Mouse (Mus musculus) WW6 (cell line): ENCODE results near the gene Gm5868.
"Not testable (repeated sequence)": the region's sequence is repeated elsewhere in the genome, so short reads cannot be mapped to it uniquely, and the experiment has no call there.

Experiments used
- DNase-seq: peaks from one replicate; pipeline ENCODE4 v3.0.0-alpha.2; 2013; ENCODE audit warnings: low read depth, low spot score

Gm5868 gene

GRCm38 (mm10) chr5:72587192-72587681 lies at the start of gene Gm5868:
Gene Gm5868, minus strand, starts transcription at chr5:72587551.
- DNase-seq = no peak

- DNase-seq = no peak
These were observed 49.2 kb upstream of the Gm5868 start for GRCm38 (mm10) chr5:72636576-72636975.

DNA sequence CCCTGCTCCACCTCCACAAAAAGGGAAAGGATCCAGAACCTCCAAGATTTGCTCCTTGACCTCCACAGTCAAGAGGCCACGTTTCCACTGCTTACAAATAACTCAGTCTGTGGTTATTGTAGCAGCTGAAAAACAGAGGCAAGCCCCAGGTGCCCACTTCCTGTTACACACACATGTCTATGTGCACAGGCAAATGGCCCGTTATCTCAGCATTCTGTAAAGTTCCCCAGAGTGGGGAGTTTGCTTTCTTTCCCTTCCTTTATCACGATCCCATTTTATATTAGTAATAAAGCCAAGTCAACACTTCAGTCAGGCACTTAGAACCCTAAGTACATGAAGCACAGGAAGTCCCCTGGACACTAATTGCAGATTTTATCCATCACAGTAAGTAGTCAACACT lies 48.8 kb upstream of the Gm5868 start:
- no peak for DNase-seq

DNA sequence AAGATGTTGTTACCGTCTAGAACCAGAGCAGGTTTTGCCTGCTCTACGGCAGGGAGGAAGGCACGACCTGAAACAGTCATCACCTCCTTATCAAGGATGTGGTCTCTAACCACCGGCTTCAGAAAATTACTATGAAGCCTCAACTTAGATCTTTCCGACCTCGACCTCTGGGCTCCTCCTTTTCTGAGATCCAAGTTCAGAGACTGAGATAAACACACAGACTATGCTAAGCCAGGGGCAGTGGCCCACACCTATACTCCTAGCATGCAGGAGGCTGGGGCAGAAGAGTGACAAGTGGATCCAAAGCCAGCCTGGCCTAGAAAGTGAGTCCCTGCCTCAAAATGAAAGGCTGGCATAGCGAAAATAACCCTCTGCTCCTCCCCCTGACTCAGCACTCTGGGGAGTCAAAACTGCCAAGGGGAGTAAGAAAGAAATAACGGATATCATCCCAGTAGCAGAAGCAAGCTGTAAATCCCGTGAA lies 47.5 kb upstream of the Gm5868 start:
- no peak for DNase-seq

DNA sequence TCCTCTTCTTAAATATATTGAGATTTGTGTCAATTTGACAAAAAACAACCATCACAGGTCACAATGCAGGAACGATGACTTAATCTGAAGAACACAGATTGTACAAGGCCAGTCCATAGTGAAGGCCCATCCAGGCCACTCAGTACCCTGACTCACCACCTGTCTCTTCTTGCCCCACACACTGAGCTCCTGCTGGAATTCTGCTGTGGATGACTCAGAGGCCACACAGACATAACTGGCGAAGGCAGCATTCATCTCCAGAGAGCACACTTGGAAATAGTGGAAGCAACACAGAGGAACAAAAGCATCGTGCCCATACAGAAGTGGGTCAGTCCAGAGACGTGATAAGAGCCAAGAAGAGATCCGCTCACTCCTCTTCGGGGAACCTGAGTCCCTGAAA lies 42.7 kb upstream of the Gm5868 start:
- no peak for DNase-seq

GRCm38 (mm10) chr5:72621022-72621421 lies 33.7 kb upstream of the Gm5868 start:
- no peak for DNase-seq

- no peak for DNase-seq
These were observed 30.1 kb upstream of the Gm5868 start for GRCm38 (mm10) chr5:72617413-72617812.

- no peak for DNase-seq
These were observed 15.8 kb upstream of the Gm5868 start for GRCm38 (mm10) chr5:72603138-72603537.

- peak; percentile 65 for DNase-seq
These were observed 13.7 kb upstream of the Gm5868 start for GRCm38 (mm10) chr5:72601006-72601405.

DNA sequence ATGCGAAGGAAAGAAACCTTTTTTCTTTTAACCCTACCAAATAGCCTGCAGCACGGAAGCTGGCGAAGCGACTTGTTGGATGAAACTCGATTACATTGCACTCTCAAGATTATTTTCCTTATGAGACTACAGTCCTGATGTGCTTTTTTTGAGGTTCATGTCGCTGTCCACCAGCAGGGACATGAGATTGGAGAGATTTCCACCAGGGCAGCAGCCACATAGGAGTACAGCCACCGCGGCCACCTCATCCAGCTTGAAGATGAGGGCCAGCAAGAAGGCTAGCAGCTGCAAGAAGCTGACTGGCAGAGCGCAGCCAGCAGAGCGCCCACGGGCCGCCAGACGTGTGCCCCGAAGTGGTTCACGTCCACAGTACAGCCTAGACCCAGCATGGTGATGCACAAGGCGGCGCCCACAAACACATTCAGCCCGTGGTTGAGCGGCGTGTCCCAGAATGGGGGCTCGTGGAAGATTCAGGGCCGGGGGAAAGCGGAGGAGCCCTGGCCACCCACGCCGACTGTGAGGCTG lies 622 bp downstream of the Gm5868 start:
- DNase-seq = not testable (repeated sequence)

- DNase-seq = not testable (repeated sequence)
These were observed 1.2 kb downstream of the Gm5868 start for GRCm38 (mm10) chr5:72586122-72586521.

- DNase-seq = not testable (repeated sequence)
These were observed 6.4 kb downstream of the Gm5868 start, which contains the start of gene Zar1 for GRCm38 (mm10) chr5:72580970-72581332. Gene Zar1, minus strand, starts transcription at chr5:72581254.

GRCm38 (mm10) chr5:72580088-72580969 lies 7.0 kb downstream of the Gm5868 start:
- not testable (repeated sequence) for DNase-seq

DNA sequence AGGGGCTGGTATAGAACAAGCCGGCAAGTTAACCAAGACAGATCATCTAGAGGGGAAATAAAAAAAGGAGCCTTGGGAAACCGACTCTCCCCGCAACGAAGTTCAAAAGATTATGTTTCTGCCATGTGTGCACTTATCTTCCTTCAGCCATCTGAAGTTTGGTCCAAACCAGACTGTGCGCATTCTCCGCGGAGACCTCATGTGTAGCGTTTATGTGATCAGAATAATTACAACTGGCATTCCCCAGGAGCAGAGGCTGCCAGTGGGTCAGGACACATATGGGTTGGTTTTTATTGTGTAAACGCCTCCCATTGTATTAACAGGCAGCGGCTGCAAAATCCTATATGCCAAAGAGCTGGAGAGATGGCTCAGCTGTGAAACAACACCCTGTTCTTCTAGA lies 7.8 kb downstream of the Gm5868 start:
- not testable (repeated sequence) for DNase-seq

DNA sequence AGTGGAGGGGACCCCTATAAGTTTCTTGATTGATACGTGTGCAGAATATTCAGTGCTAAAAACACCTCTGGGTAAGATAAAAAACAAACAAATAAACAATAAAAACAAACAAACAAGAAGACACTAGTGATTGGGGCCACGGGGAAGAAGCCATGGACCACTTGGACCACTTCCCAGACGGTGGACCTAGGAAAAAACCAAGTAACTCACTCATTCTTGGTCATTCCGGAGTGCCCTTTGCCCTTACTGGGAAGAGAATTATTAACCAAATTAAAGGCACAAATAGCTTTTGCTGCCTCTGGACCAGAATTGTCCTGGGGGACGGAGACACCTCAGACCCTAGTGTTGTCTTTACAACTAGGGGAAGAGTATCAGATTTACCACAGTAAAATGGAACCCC lies 21.7 kb downstream of the Gm5868 start:
- no peak for DNase-seq

DNA sequence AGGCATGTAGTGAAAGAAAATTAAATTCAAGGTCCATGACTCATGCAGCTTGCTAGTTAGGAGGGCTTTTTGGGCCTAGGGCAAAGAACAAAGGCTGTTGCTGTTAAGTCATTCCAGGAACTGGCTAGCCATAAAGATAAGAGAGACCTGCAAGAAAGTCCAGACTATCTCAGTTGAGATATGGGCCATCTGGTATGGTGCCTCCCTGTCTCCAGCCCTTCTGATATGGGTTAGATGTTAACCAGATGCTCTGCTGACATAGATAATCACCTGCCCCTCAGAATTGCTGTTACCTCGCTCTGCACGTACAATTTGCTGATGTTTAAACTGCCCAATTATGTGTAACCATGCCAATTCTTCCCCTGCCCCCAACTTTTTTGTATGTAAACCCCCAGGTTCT lies 24.2 kb downstream of the Gm5868 start:
- DNase-seq = not testable (repeated sequence)

- no peak for DNase-seq
These were observed 26.2 kb downstream of the Gm5868 start for GRCm38 (mm10) chr5:72560976-72561628.

DNA sequence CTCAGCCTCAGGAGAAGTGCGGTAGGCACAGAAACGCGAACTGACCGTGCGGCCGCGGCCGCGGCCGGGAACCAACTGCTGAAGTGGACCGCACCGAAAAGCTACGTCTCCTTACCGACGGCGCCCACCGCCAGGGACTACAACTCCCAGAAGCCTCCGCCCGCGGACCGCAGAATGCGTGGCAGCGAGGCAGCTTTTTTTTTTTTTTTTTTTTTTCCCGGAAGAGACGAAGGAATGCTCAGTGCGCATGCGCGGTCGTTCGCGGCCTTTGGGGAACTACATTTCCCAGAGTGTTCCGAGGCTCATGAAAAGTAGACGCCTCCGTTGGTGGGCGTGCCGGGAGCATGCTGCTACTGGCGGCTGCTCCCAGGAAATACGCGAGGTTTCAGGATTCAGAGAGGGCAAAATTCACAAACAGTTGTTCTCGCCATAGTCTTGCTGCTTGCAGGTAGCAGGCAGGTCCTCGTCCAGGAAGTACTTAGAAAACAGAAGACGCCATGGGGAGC lies 27.8 kb downstream of the Gm5868 start, which contains the start of gene Nfxl1:
TSS of gene Nfxl1 (minus strand) at position 141 of the 506 bp plus-strand sequence.
- DNase-seq = peak; percentile 96

DNA sequence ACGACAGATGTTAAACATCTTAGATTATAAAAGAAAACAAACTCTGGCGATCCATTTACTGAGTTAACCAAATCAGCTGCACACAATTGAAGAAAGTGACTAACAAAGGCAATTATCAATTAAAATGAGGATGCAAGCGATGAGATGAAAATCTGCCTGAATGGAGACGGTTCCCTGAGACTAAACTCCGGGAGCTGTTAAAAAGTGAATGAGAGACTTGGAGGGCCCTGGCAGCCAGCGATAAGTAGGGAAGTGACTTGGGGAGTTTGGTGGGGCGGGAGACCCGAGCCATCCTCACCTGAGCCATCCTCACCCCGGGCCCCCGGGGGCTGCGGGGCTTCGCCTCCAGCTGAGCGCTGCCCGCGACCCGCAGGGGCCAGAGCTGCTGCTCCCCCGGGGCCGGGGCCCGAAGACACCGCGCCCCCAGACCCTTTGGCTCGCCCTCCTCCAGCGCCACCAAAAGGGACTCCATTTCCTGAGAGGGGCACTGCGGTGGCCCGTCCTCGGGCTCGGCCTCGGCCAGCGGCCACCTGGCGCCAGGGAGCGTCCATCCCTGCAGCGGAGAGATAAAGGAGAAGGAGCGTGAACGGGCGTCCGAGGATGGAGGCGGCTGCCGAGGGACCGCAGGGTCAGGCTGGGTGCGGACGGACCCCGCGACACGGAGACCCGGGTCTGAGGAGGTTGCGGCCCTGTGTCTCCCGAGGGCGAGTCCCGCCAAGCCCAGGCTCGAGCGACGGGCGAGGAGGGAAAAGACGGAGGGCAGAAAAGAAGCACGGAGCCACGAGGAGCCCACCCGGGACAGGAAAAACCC lies 28.4 kb downstream of the Gm5868 start:
- DNase-seq = no peak

DNA sequence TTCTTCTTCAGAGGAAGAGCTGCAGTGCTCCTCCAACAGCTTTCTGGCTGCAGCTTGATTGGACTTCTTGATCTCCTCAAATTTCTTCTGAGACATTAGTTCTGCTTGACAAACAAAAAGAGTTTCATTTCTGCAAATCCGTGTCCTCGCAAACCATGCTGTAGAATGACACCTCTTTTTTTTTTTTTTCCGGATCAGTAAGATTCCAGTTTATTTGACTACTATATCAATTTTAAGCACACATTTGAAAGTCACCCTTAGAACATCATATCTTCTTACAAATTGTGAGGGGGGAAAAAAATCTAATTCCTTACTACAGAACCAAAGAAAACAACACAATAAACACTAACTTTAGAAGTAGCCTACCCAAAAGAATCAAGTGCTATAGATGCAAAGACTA lies 31.1 kb downstream of the Gm5868 start:
- DNase-seq = no peak

DNA sequence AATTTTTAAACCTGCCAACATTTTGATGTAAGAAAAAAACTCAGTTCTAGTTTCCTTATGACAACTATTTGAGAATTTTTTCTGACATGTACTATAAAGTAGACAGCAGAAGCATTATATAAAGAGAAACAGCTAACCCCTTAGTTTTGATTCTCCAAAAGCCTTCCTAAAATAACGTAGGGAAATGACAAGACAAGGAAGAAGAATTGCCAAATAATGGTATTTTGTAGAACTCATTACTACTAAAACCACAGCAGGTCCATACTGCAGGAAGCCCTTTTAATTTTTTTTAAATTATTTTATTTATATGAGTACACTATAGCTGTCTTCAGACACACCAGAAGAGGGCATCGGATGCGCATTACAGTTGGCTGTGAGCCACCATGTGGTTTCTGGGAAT lies 36.1 kb downstream of the Gm5868 start:
- DNase-seq = no peak
